Mouse (Mus musculus) cortical plate, adult 2 months (tissue): Measurements from ENCODE around the gene Stx1b.

Experiments
- CTCF ChIP-seq: fragments of 200-500 bp; IDR thresholded peaks from 2 replicates; pipeline ENCODE4 v1.5.1; 2011; ENCODE audit warnings: mild to moderate bottlenecking, control low read depth, low read length; ENCODE audit not compliant: insufficient read depth; ENCODE audit errors: extremely low read depth
- POLR2A ChIP-seq: fragments of 200-500 bp; IDR thresholded peaks from 2 replicates; pipeline ENCODE4 v1.6.1; 2011; ENCODE audit warnings: mild to moderate bottlenecking, low read length, control low read depth; ENCODE audit not compliant: insufficient read depth; ENCODE audit errors: extremely low read depth

DNA sequence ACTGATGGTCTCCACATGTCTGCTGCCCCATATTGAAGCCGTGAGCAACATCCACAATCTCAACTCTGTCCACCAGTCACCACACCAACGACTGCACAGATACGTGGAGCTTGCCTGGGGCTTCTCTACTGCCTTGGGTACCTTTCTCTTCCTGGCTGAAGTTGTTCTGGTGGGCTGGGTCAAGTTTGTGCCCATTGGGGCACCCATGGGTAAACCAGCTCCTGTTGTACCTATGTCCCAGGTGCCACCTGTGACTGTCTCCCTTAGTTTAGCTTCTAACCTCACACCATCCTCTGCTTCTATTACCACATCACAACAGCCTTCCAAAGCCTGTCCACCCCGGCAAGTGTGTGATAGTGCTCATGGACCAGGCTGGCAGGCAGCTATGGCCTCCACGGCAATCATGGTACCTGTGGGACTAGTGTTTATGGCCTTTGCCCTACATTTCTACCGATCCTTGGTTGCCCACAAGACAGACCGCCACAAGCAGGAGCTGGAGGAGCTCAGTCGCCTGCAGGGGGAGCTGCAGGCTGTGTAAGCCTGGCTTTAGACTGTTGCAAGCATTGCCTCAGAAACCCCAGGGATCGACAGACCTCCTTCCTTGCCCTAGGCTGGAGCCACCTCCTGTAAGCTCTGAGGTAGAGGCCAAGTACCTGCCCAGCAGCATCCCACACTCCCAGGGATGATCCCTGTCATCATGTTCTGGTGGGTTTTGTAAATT is 50.5 kb downstream of the Stx1b start:
- TF ChIP-seq POLR2A (no peak), CTCF (peak; percentile 65)
